Mouse (Mus musculus) forebrain, embryonic 13.5 days (tissue): ENCODE results near the gene Prss38. TPM values are rescaled to one million over a fixed set of nuclear protein-coding genes. Genes with fewer than 3 reads are reported as not detected.

ENCODE experiments used
- ATAC-seq: fragments of 200-750 bp; cut with Nextera tagmentation; 2 replicates; pipeline ENCODE4 v1.8.0; 2017
- H3K27ac ChIP-seq: fragments of 300-500 bp; sonication (generic); 2 replicates; pipeline ENCODE4 v1.5.1; 2015; ENCODE audit warnings: inconsistent platforms, mild to moderate bottlenecking, moderate library complexity
- H3K27me3 ChIP-seq: fragments of 300-500 bp; sonication (generic); 2 replicates; pipeline ENCODE4 v1.6.1; 2015; ENCODE audit warnings: mild to moderate bottlenecking, inconsistent platforms
- H3K36me3 ChIP-seq: fragments of 300-500 bp; sonication (generic); 2 replicates; pipeline ENCODE4 v1.6.1; 2015; ENCODE audit warnings: mild to moderate bottlenecking, inconsistent platforms; ENCODE audit not compliant: poor library complexity, severe bottlenecking
- H3K4me1 ChIP-seq: fragments of 300-500 bp; sonication (generic); 2 replicates; pipeline ENCODE4 v1.6.1; 2015; ENCODE audit warnings: inconsistent platforms
- H3K4me2 ChIP-seq: fragments of 300-500 bp; sonication (generic); 2 replicates; pipeline ENCODE4 v1.6.1; 2015; ENCODE audit warnings: inconsistent platforms, mild to moderate bottlenecking, moderate library complexity
- H3K4me3 ChIP-seq: fragments of 300-500 bp; sonication (generic); 2 replicates; pipeline ENCODE4 v1.5.1; 2015; ENCODE audit warnings: mild to moderate bottlenecking, inconsistent platforms
- H3K9ac ChIP-seq: fragments of 300-500 bp; sonication (generic); 2 replicates; pipeline ENCODE4 v1.6.1; 2015; ENCODE audit warnings: mild to moderate bottlenecking, inconsistent platforms
- H3K9me3 ChIP-seq: fragments of 300-500 bp; sonication (generic); replicated peaks from 2 replicates; pipeline ENCODE4 v1.6.1; 2016; ENCODE audit warnings: inconsistent platforms
- WGBS: fragments of 180-500 bp; shearing (Covaris S2); methylation state at CpG from one replicate; pipeline ENCODE4 v1.1.7; 2015; 5-methylcytosine and 5-hydroxymethylcytosine counted together
- polyA plus RNA-seq: library from polyadenylated mRNA; unstranded; fragments of >200 nt; fragmentation: Nextera tagmentation; extraction: Ambion mirVana; gene quantifications from 2 replicates; pipeline ENCODE4 v1.2.1, GENCODE M21; 2015

Gene Prss38
- not detected in 2 replicates for polyA plus RNA-seq

GRCm38 (mm10) chr11:59375475-59375874, at the start of gene Prss38:
TSS of gene Prss38 (minus strand) at chr11:59375657.
- H3K9ac ChIP-seq = no peak within 1 kb of the TSS
- ATAC-seq = no peak
- 86% methylated on average over 16 of the region's 16 CpGs for WGBS

GRCm38 (mm10) chr11:59423010-59423588, 47.6 kb upstream of the Prss38 start:
- H3K27ac ChIP-seq = no peak overlapping the region
- H3K4me2 ChIP-seq = no peak overlapping the region
- no peaks in the 10 kb centered on the region for H3K4me1 ChIP-seq
- 91% methylated on average over 5 of the region's 5 CpGs for WGBS
- peaks cover 96% of the 10 kb centered on the region for H3K36me3 ChIP-seq
- no peak overlapping the region for H3K4me3 ChIP-seq
- H3K9ac ChIP-seq = no peak overlapping the region
- no peak for ATAC-seq
- H3K9me3 ChIP-seq = no peaks in the 10 kb centered on the region
- H3K27me3 ChIP-seq = no peaks in the 10 kb centered on the region

More at GRCm38 (mm10) chr11:59375475-59375874, at the start of gene Prss38:
- Histone ChIP-seq H3K4me2 (no peak within 1 kb of the TSS), H3K27me3 (no peaks in the 10 kb centered on the region), H3K36me3 (no peaks in the 10 kb centered on the region), H3K9me3 (no peaks in the 10 kb centered on the region), H3K27ac (no peak within 1 kb of the TSS), H3K4me1 (no peaks in the 10 kb centered on the region), H3K4me3 (no peak within 1 kb of the TSS)

DNA sequence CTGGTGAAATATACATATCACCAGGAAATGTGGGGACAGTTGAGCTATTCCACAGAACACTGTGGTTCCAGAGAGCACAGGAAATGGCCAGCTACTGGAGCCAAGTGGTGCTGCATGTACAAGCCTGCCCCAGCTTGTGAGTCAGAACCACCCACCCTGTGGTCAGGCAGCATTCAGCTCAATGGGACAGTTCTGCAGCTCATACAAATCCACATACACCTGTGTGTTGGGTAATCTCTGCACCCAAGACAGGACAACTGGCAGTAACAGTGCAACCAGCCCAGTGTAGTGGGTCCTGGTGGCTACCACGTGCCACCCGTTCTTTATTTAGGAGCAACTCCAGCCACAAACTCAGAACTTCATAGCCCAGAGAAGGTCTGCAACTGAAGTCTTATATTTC, 46.5 kb upstream of the Prss38 start:
- no peak overlapping the region for H3K4me3 ChIP-seq
- 90% methylated on average over 2 of the region's 2 CpGs for WGBS
- H3K36me3 ChIP-seq = peaks cover 93% of the 10 kb centered on the region
- no peaks in the 10 kb centered on the region for H3K27me3 ChIP-seq
- no peak overlapping the region for H3K4me2 ChIP-seq
- ATAC-seq = no peak
- no peak overlapping the region for H3K27ac ChIP-seq
- H3K9me3 ChIP-seq = no peaks in the 10 kb centered on the region
- H3K9ac ChIP-seq = no peak overlapping the region
- H3K4me1 ChIP-seq = no peaks in the 10 kb centered on the region

DNA sequence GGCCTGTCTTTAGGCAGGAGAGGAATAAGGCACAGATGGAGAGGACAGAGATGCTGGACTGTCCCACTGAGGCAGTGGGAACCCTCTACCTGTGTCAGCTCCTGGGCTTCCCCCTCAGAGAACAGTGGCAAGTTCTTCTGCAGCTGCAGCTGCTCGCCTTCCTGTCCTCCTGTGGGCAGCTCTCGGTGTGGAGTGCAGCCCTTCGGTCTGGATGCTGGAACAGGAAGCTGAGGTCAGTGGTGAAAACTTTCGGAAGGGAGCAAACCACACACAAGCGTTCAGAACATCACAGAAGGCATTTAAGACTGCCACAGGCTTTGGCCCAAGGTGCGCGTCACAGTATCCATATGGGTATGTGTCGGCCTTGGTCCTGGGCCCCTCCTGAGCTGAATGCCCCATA, 46.0 kb upstream of the Prss38 start:
- Histone ChIP-seq H3K27me3 (no peaks in the 10 kb centered on the region), H3K4me2 (no peak overlapping the region), H3K9me3 (no peaks in the 10 kb centered on the region), H3K9ac (no peak overlapping the region), H3K27ac (no peak overlapping the region), H3K36me3 (peaks cover 93% of the 10 kb centered on the region), H3K4me1 (no peaks in the 10 kb centered on the region), H3K4me3 (no peak overlapping the region)
- 95% methylated on average over 8 of the region's 8 CpGs for WGBS
- ATAC-seq = no peak

DNA sequence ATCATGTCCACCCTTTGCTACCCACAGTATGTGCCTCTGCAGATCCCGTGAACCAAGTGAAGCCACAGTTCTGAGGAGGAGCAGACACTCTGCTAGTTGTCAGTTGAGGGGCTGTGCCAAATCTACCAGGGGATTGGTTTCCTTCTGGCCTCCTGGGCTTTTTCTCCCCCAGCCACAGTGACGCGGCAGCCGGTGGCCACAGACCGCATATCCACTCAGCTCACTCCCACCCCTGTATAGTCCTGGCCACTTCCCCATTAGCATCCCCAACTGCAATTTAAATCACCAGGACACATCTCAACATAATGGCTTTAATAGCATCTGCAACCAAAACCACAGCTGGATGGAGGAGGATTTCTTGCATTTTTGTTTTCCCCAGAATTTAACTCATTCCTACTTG, 43.3 kb upstream of the Prss38 start:
- 88% methylated on average over 5 of the region's 5 CpGs for WGBS
- Histone ChIP-seq H3K4me1 (no peaks in the 10 kb centered on the region), H3K9me3 (no peaks in the 10 kb centered on the region), H3K27ac (no peak overlapping the region), H3K27me3 (no peaks in the 10 kb centered on the region), H3K36me3 (peaks cover 87% of the 10 kb centered on the region), H3K4me2 (no peak overlapping the region), H3K9ac (no peak overlapping the region), H3K4me3 (no peak overlapping the region)
- no peak for ATAC-seq

- H3K4me1 ChIP-seq = peaks cover 10% of the 10 kb centered on the region
- no peaks in the 10 kb centered on the region for H3K9me3 ChIP-seq
- H3K27me3 ChIP-seq = no peaks in the 10 kb centered on the region
- 86% methylated on average over 13 of the region's 13 CpGs for WGBS
- peaks cover 58% of the 10 kb centered on the region for H3K36me3 ChIP-seq
- no peak overlapping the region for H3K4me2 ChIP-seq
- ATAC-seq = no peak
- no peak overlapping the region for H3K4me3 ChIP-seq
- 0 out of 2 replicates have a peak overlapping the region, but pooled peaks have one; percentile 48 for H3K27ac ChIP-seq
- no peak overlapping the region for H3K9ac ChIP-seq
These were observed 37.8 kb upstream of the Prss38 start for GRCm38 (mm10) chr11:59412999-59413863.

DNA sequence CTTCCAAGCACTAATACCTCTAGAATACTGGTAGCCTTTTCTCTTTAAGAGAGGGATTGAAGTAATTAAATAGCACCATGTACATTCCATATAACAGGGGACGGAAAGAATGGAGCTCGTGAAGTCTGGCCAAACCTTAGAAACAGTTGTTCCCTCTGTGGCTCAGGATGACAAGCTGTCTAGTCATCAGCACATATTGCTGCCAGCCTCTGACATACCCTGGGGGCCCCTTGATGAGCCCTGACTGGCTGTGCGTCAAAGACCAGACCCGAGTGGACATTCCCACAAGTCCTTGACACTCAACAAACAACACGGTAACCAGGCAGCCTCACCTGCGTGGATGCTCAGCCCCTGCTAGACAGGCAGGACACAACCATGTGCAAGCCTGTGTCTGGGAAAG, 36.6 kb upstream of the Prss38 start:
- Histone ChIP-seq H3K4me2 (no peak overlapping the region), H3K9me3 (no peaks in the 10 kb centered on the region), H3K9ac (no peak overlapping the region), H3K27ac (peak overlapping the region; percentile 48; the same call in 1 of the 2 replicates), H3K4me3 (no peak overlapping the region), H3K27me3 (no peaks in the 10 kb centered on the region), H3K4me1 (peaks cover 10% of the 10 kb centered on the region), H3K36me3 (peaks cover 61% of the 10 kb centered on the region)
- no peak for ATAC-seq
- 58% methylated on average over 6 of the region's 6 CpGs for WGBS

- WGBS = 88% methylated on average over 2 of the region's 2 CpGs
- Histone ChIP-seq H3K9me3 (no peaks in the 10 kb centered on the region), H3K27me3 (no peaks in the 10 kb centered on the region), H3K36me3 (peaks cover 65% of the 10 kb centered on the region), H3K9ac (no peak overlapping the region), H3K4me1 (peaks cover 10% of the 10 kb centered on the region), H3K4me3 (no peak overlapping the region), H3K27ac (no peak overlapping the region), H3K4me2 (no peak overlapping the region)
- no peak for ATAC-seq
These were observed 35.4 kb upstream of the Prss38 start for GRCm38 (mm10) chr11:59410851-59411250.

- H3K4me1 ChIP-seq = no peaks in the 10 kb centered on the region
- H3K9ac ChIP-seq = no peak overlapping the region
- no peak for ATAC-seq
- WGBS = 81% methylated on average over 1 of the region's 1 CpGs
- H3K9me3 ChIP-seq = no peaks in the 10 kb centered on the region
- no peak overlapping the region for H3K27ac ChIP-seq
- H3K4me3 ChIP-seq = no peak overlapping the region
- H3K36me3 ChIP-seq = peaks cover 66% of the 10 kb centered on the region
- no peak overlapping the region for H3K4me2 ChIP-seq
- no peaks in the 10 kb centered on the region for H3K27me3 ChIP-seq
These were observed 30.3 kb upstream of the Prss38 start for GRCm38 (mm10) chr11:59405761-59406160.

DNA sequence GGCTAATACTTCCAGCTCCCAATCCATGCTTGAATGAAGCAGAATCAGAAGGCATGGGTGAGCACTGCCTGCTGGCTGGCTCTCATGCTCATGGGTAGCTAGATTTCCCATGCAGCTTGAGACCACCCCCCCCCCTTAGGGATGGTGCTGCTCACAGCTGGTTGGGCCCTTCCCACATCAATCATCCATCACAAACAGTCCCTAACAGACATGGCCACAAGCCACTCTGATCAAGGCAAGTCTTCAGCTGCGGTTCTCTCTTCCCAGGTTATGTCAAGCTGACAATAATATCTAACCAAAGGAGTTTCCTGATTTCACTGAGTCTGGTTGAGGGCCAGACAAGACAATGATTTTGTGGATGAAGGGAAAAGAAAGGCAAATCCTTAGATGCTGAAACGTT, 25.4 kb upstream of the Prss38 start:
- Histone ChIP-seq H3K36me3 (peaks cover 27% of the 10 kb centered on the region), H3K4me3 (no peak overlapping the region), H3K27ac (no peak overlapping the region), H3K9me3 (no peaks in the 10 kb centered on the region), H3K4me2 (no peak overlapping the region), H3K4me1 (no peaks in the 10 kb centered on the region), H3K9ac (no peak overlapping the region), H3K27me3 (no peaks in the 10 kb centered on the region)
- 81% methylated on average over 2 of the region's 2 CpGs for WGBS
- no peak for ATAC-seq

DNA sequence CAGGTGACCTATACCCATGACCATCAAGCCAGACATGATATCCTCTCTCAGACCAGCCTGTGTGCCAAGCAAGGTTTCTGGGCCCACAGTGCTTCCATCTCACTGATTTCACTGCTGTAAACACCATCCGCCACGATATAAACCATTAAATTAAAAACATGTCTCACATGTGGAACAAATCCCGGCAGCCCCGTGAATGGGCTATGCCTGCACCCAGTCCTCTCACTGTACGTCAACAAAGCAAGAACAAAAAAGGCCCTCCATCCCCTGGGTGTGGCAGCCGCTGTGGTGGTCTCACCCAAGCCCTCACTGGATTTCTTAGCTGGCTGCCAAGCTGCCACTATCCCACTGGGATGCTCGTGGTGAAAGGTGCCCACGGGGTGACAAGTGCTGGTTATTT, 24.4 kb upstream of the Prss38 start:
- no peaks in the 10 kb centered on the region for H3K9me3 ChIP-seq
- H3K9ac ChIP-seq = no peak overlapping the region
- H3K4me2 ChIP-seq = no peak overlapping the region
- H3K27ac ChIP-seq = no peak overlapping the region
- no peaks in the 10 kb centered on the region for H3K4me1 ChIP-seq
- WGBS = 77% methylated on average over 8 of the region's 8 CpGs
- no peak for ATAC-seq
- H3K36me3 ChIP-seq = peaks cover 18% of the 10 kb centered on the region
- H3K27me3 ChIP-seq = no peaks in the 10 kb centered on the region
- H3K4me3 ChIP-seq = no peak overlapping the region

DNA sequence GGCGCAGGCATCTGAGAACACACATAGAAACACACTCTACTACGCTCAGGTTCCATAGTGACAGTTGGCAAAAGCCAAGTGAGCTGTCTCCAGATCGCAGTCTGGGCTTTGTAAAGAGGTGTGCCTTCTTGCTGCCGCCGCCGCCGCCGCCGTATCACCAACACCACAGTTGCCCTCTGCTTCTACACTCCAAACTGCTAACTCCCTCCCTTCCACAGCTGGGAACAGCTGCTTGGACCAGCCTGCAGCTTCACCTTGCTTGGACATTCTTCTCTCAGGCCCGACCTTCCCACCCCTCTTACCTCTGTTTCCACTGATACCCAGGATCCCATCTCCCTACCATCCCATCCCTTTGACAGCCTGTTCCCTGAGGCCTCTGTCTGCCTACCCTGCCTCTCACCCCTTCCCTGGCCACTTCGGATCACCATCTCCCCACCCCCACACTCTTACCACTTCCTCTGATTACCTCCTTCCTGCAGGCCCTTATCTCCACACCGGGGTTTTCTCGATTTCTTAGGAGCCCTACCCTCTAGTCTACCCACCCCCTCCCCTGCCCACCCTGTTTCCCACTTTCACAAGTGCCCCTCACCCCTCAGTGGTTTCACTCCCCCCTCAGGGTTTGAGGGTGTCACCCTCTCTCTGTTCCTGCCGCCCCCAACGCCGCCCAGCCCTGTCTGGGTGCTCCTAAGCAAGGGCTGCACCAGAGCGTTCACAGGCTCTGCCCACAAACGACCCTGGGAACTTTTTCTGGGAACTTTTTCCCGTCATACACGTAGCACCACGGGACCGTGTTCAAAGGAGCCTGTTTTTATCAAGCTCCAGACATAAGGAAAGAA, 22.3 kb upstream of the Prss38 start:
- H3K4me2 ChIP-seq = no peak overlapping the region

More for the DNA sequence above, 22.3 kb upstream of the Prss38 start:
- WGBS = 70% methylated on average over 22 of the region's 22 CpGs
- no peak overlapping the region for H3K9ac ChIP-seq
- no peaks in the 10 kb centered on the region for H3K9me3 ChIP-seq
- peaks cover 5% of the 10 kb centered on the region; the same call in 1 of the 2 replicates for H3K36me3 ChIP-seq
- H3K4me3 ChIP-seq = no peak overlapping the region
- H3K4me1 ChIP-seq = peaks cover 5% of the 10 kb centered on the region
- no peaks in the 10 kb centered on the region for H3K27me3 ChIP-seq
- no peak overlapping the region for H3K27ac ChIP-seq
- no peak for ATAC-seq
